ENCODE assay signal across 11 mouse cellular contexts in genomic region chr9:117039941-117040453, GRCm38 (mm10).
A peak's percentile ranks its signal among the peaks of the same experiment; 100 is the strongest.
DNase-seq lines count a peak whose midpoint lies in the region; ATAC-seq and TF ChIP-seq lines count a peak whose summit lies in the region.
"Had no signal": no experiment of that assay in that cellular context is flagged by ENCODE, and none has a peak within 500 bp of the region (broad histone marks: within the 10 kb centered on the region; RNA-seq: fewer than 3 reads in every experiment).

No protein-coding gene starts in this region.

- no peak overlapping the region for H3K9ac ChIP-seq in hindbrain, postnatal 0 days (replicated peaks; ENCODE audit: low read length)
- no peak overlapping the region for H3K9ac ChIP-seq in hindbrain, embryonic 16.5 days (ENCODE audit: low read depth, low read length)
- H3K9ac ChIP-seq in midbrain, embryonic 16.5 days (ENCODE audit: low read depth, low read length): no peak overlapping the region
- H3K9ac ChIP-seq: embryonic facial prominence, embryonic 15.5 days had no signal

- no peak overlapping the region for H3K4me2 ChIP-seq in hindbrain, postnatal 0 days (ENCODE audit: low read depth, low read length)
- H3K4me2 ChIP-seq in hindbrain, embryonic 16.5 days (ENCODE audit: low read length): no peak overlapping the region
- H3K4me2 ChIP-seq in midbrain, embryonic 16.5 days (ENCODE audit: low read length): no peak overlapping the region
- H3K4me2 ChIP-seq: embryonic facial prominence, embryonic 15.5 days had no signal

- H3K4me1 ChIP-seq in hindbrain, postnatal 0 days (ENCODE audit: insufficient read depth, low read length): no peaks in the 10 kb centered on the region
- H3K4me1 ChIP-seq in hindbrain, embryonic 16.5 days (ENCODE audit: control insufficient read depth, insufficient read depth, low read depth, low read length): no peaks in the 10 kb centered on the region; the same call in 1 of the 2 replicates
- no peaks in the 10 kb centered on the region for H3K4me1 ChIP-seq in midbrain, embryonic 16.5 days (ENCODE audit: control insufficient read depth, insufficient read depth, low read length)

- no peaks in the 10 kb centered on the region for H3K27me3 ChIP-seq in hindbrain, postnatal 0 days (ENCODE audit: insufficient read depth, low read length)
- no peaks in the 10 kb centered on the region for H3K27me3 ChIP-seq in hindbrain, embryonic 16.5 days (replicated peaks; ENCODE audit: control insufficient read depth, insufficient read depth, low read length)
- H3K27me3 ChIP-seq in midbrain, embryonic 16.5 days (ENCODE audit: control insufficient read depth, insufficient read depth, low read depth, low read length): no peaks in the 10 kb centered on the region
- H3K27me3 ChIP-seq: embryonic facial prominence, embryonic 15.5 days had no signal

- no peak overlapping the region for H3K4me3 ChIP-seq in hindbrain, postnatal 0 days (ENCODE audit: low read length)
- no peak overlapping the region for H3K4me3 ChIP-seq in hindbrain, embryonic 16.5 days (ENCODE audit: low read length)
- H3K4me3 ChIP-seq in midbrain, embryonic 16.5 days (ENCODE audit: low read depth, low read length): no peak overlapping the region
- H3K4me3 ChIP-seq: embryonic facial prominence, embryonic 15.5 days; myocyte had no signal

- H3K36me3 ChIP-seq in hindbrain, postnatal 0 days (ENCODE audit: insufficient read depth, low read length): no peaks in the 10 kb centered on the region
- H3K36me3 ChIP-seq in hindbrain, embryonic 16.5 days (ENCODE audit: control insufficient read depth, insufficient read depth, low read length): no peaks in the 10 kb centered on the region
- H3K36me3 ChIP-seq in midbrain, embryonic 16.5 days (ENCODE audit: control insufficient read depth, insufficient read depth, low read length): no peaks in the 10 kb centered on the region
- H3K36me3 ChIP-seq: embryonic facial prominence, embryonic 15.5 days had no signal

- no peak overlapping the region for H3K27ac ChIP-seq in hindbrain, postnatal 0 days
- H3K27ac ChIP-seq in hindbrain, embryonic 16.5 days (ENCODE audit: low read depth, low read length): no peak overlapping the region
- H3K27ac ChIP-seq in midbrain, embryonic 16.5 days (ENCODE audit: low read length): no peak overlapping the region
- H3K27ac ChIP-seq: embryonic facial prominence, embryonic 15.5 days had no signal

- 0 out of 2 replicates have a peak, but pooled peaks have one; percentile 35 for ATAC-seq in hindbrain, postnatal 0 days
- ATAC-seq in hindbrain, embryonic 16.5 days: no peak
- ATAC-seq in midbrain, embryonic 16.5 days: no peak

- WGBS in hindbrain, postnatal 0 days: 38% methylated on average over 6 of the region's 6 CpGs
- WGBS in hindbrain, embryonic 16.5 days: 55% methylated on average over 6 of the region's 6 CpGs
- 72% methylated on average over 6 of the region's 6 CpGs for WGBS in midbrain, embryonic 16.5 days

- H3K9me3 ChIP-seq in hindbrain, postnatal 0 days (ENCODE audit: low read length): no peaks in the 10 kb centered on the region
- no peaks in the 10 kb centered on the region for H3K9me3 ChIP-seq in hindbrain, embryonic 16.5 days (ENCODE audit: control insufficient read depth, low read length)
- H3K9me3 ChIP-seq in midbrain, embryonic 16.5 days (replicated peaks; ENCODE audit: control insufficient read depth, low read length, poor library complexity, severe bottlenecking): no peaks in the 10 kb centered on the region
- H3K9me3 ChIP-seq: embryonic facial prominence, embryonic 15.5 days had no signal

- DNase-seq in hindbrain, postnatal 0 days (ENCODE audit: low spot score): peak; percentile 57
- peak; percentile 32 to 55 for DNase-seq in adrenal gland, adult 18-20 months (ENCODE audit: low spot score in 2 of 2)
- DNase-seq in heart, adult 11 months: peak; percentile 98
- peak; percentile 35 for DNase-seq in kidney, postnatal 10 days
- DNase-seq in layer of hippocampus, adult 11-12 months (ENCODE audit: low spot score): no peak
- DNase-seq in testis, postnatal 10 days (ENCODE audit: low spot score): no peak
- DNase-seq: layer of hippocampus, postnatal 36 days had no signal

- TF ChIP-seq CTCF in hindbrain, postnatal 0 days (IDR thresholded peaks at IDR 0.05; ENCODE audit: low read depth): no peak

Comparison
In these comparisons a context has a peak if more than half of its experiments do, and no peak if none do; other contexts are left out.
1. DNase-seq: peak in hindbrain, postnatal 0 days (single experiment), adrenal gland, adult 18-20 months (2 of 2), heart, adult 11 months (single experiment) and kidney, postnatal 10 days (single experiment); none in layer of hippocampus, adult 11-12 months (single experiment) and testis, postnatal 10 days (single experiment).